Mouse (Mus musculus) adrenal gland, adult 18-20 months (tissue): ENCODE measurements at regions not wholly inside any gene's neighbourhood (a gene's known extent, or its start where the extent isn't known, plus 50 kb on each side); places are given as distances from the start of the nearest gene placed in this dataset.
A peak's percentile ranks its signal among the peaks of the same experiment; 100 is the strongest.

ENCODE experiments used
- DNase-seq, 2 experiments: peaks; one replicate each; pipeline ENCODE4 v3.0.0; 2021 to 2022; ENCODE audit warnings: low spot score in 2 of 2

DNA sequence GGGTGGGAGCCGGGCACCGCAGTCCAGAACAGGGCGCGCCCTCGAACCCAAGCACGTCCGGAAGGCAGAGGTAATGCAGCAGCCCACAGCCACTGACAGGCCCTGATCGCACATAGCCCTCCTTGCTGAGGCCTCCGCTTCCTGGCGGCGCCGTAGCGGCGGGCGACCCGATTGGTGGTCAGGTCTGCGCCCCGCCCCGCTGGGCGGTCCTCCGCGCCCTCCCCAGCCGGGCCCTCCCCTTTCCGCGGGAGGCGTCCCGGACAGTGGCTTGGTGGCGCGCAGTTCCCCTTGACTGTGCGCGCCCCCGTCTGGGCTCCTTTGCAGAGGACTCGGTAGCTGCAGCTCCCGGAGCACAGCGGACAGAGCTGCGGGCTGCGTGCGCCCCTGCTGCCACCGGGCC, 375.5 kb upstream of the Asap2 start:
- peak; percentile 51 to 58 for DNase-seq
